Mouse (Mus musculus) R1 (cell line): ENCODE measurements around the gene G6pc3.

Source experiments
- DNase-seq: peaks from one replicate; pipeline ENCODE4 v3.0.0-alpha.2; 2018; ENCODE audit warnings: low read depth, low spot score

Gene G6pc3

GRCm38 (mm10) chr11:102188980-102189379, 440 bp upstream of the G6pc3 start:
- no peak for DNase-seq

- no peak for DNase-seq
These were observed 1.4 kb downstream of the G6pc3 start for GRCm38 (mm10) chr11:102190848-102191247.

- no peak for DNase-seq
These were observed 4.4 kb downstream of the G6pc3 start for GRCm38 (mm10) chr11:102193657-102194440.

- DNase-seq, result no peak
These were observed 6.8 kb downstream of the G6pc3 start for GRCm38 (mm10) chr11:102196018-102196797.

GRCm38 (mm10) chr11:102198245-102198644, 8.8 kb downstream of the G6pc3 start:
- DNase-seq, result no peak

GRCm38 (mm10) chr11:102199856-102200255, 10.4 kb downstream of the G6pc3 start:
- DNase-seq, result no peak

- peak; percentile 33 for DNase-seq
These were observed 12.0 kb downstream of the G6pc3 start for GRCm38 (mm10) chr11:102201408-102201821.

DNA sequence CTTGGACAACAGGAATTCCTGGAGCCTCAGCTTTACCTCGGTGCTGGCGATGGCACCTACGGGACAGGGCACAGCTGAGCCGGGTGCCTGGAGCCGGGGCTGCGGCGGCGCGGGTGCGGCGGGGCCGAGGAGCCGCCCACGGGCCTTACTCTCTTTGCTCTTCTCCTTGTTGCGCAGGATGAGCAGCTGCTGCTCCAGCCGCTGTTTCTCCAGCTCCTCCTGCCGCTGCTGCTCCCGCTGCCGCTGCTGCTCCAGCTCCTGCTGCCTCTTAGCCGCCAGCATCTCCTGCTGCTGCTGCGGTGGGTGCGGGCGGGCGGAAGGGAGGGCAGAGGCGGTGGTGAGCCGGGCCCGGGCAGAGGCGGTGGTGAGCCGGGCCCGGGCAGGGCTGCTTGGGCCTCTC, 17.1 kb downstream of the G6pc3 start:
- DNase-seq, result no peak

DNA sequence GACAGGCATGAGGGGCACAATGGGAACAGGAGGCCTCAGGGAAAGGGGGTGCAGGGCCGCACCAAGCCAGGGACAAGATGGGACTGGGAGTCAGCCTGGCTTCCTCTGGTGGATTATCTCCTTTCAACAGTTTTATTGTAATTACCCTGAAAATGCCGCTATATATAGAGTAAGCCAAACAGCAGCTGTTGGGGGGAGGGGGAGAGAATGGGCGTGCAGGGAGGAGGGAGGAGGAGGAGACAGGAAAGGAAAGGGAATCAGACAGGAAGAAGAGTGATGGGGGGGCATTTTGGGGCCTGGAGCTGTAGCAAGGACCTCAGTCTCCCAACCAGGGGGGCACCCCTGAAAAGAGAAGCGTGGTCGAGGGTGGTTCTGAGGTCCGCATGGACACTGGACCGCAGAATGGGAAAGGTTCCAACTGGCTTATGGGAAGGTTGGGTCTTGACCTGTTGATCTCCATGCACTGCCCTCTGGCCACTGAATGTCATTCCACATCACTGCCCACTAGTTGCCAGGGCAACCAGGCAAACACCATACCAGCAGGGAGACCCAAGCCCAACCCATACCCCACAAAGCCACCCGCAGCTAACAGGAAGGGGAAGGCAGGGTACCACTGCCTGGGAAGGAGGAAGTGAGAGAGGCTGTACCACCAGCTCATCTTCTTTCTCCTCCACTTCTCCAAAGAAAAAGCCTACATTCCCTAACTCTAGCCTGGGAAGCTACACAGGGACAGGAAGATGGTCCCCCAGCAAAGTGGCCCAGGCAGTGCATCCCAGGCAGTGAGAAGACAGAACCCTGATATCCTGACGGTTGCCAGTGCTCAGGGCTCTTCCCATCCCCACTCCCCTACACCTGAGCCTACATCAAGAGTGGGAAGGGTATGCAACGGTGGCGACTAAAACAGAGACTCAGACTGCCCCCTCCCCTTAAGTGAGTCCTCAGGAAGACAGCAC, 18.7 kb downstream of the G6pc3 start:
- DNase-seq, result no peak

- DNase-seq, result no peak
These were observed 19.4 kb downstream of the G6pc3 start for GRCm38 (mm10) chr11:102208846-102209245.

GRCm38 (mm10) chr11:102209742-102210141, 20.3 kb downstream of the G6pc3 start:
- DNase-seq, result peak; percentile 56

DNA sequence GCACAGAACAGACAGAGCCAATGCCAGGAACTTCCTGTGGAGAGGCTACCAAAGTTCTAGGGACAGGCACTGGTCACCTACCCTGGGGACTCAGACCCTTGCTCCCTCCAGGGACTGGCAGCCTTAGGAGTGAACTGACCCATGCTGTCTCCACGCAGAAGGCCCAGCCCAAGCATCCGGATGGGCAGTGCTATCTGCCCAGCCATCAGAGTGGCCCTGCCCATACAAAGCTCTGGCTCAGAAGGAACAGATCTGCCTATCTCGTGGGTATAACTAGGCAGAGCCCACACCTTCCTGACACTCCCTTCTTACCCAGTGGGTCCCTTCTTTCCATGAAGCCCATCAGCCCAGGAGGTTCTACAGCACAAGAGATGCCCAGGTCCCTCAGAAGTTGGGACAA, 20.8 kb downstream of the G6pc3 start:
- no peak for DNase-seq

DNA sequence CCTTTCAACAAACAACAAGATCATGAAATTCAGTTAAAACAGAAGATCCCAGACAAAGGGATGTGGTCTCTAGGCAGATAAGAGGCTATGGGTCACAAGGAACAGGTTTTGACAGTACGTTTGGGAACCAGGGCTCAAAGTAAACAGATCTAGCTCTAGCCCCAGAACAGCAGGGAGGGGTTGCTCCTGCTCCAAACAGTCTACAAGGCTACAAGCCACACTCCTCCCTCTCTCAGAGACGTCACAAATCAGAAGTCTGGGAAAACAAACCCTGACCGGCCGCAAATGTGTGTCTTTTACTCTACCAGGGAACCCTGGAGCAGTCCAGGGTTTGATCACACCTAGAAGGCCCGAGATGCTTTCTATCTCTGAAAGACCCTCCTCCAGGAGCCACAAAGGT, 21.6 kb downstream of the G6pc3 start:
- no peak for DNase-seq

GRCm38 (mm10) chr11:102211936-102212341, 22.5 kb downstream of the G6pc3 start:
- no peak for DNase-seq

DNA sequence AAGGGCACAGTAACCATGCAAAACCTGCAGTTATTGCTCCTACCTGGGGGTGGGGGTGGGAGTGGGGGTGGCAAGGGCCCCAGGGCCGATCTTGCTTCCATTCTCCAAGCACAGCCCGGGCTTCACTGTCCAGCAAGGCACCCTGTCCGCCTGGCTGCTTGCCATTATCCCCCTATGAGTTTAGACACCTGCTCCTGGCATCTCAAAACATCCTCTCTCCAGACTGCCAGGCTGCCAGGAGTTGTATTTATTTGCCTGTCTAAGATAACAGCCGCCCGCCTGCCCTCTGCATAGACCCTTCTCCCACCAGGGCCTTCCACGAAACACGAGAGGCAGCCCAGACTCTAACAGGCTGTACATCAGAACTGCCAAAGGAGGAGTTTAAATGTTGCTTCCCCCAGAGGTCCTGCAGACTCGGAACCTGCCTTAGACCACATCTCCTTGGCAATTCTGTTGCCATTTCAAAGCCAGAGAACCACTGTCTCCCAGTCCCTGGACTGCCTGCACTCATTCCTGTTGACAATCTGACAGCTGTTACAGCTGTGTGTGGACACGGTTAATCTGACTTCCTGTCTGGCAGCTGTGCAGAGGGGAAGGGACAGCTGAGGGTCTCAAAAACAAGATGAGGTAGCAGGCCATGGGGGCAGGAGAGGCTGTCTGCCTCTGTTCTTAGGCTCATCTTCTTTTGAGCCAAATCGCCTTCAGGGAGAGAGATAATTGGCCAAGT, 25.2 kb downstream of the G6pc3 start:
- DNase-seq, result no peak

GRCm38 (mm10) chr11:102215511-102215910, 26.1 kb downstream of the G6pc3 start:
- no peak for DNase-seq

DNA sequence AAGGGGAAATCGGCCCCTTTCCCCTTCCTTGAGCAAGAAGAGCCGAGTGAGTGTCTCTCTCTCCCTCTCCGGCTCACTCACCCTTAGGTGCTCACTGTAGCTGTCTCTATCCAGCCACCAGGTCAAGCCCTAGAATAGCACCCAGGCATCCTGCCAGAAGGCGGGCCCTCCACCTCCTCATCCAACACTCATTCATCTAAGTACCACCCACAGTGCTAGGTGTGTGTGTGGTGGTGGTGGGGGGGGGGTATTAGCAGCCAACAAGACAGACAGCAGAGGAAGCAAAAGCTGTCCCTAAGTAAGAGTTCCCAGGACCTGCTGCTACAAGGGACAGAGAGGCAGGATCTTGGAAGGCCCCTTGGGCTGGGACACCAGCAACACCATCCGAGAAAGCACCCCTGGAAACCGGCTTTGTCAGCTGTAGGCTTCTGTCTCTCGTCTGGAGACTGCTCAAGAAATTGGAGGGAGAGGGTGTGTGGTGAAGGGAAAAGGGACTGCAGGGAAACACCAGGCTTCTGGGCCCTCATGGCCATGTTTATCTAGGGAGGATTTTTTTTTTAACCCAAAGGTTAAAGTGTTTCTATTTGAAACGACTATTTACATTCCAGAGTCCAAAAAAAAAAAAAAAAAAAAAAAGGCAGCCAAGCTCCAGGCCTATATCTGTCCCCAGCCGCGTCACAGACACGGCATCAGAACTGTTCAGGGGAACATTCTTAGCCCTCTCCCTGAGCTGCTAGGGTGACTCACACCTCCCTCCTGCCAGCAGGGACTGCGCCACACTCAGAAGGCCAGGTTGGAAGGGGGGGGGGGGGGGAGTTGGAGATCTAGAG, 26.9 kb downstream of the G6pc3 start:
- no peak for DNase-seq

DNA sequence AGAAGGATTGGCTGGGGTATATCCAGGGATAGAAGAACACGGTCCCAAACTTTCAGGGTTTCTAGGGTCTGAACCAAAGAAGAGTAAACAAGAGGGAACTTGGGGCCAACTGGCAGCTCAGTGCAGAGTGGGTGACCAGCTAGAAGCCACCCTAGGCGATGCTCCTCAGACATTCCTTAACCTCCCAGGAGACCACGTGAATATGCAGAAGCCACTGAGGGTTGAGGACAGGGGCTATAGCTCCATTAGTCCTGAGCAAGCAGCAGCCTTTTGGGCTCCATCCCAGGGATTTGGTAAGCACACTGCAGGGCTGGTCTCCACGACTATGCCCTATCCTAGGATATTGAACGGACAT, 27.4 kb downstream of the G6pc3 start:
- no peak for DNase-seq

DNA sequence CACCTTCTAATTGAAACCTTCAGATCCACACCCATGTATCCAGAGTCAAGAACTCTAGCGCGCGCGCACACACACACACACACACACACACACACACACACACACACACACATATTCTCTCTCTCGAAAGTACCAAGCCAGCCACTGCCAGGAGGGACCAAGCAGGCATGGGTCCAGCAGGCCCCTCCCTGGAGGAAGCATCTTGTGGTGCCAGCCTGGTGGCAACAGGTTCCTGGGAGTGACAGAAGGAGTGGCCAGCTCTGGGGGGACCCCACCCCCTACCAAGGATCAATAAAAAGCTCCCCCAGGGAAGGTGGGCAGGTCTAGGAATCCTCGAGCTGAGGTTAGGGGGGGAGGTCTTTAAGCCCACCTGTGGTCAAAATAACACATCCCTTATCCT, 28.0 kb downstream of the G6pc3 start:
- no peak for DNase-seq

GRCm38 (mm10) chr11:102217876-102218430, 28.5 kb downstream of the G6pc3 start:
- no peak for DNase-seq
